ENCODE assay signal across 8 mouse cellular contexts in the genomic region with DNA sequence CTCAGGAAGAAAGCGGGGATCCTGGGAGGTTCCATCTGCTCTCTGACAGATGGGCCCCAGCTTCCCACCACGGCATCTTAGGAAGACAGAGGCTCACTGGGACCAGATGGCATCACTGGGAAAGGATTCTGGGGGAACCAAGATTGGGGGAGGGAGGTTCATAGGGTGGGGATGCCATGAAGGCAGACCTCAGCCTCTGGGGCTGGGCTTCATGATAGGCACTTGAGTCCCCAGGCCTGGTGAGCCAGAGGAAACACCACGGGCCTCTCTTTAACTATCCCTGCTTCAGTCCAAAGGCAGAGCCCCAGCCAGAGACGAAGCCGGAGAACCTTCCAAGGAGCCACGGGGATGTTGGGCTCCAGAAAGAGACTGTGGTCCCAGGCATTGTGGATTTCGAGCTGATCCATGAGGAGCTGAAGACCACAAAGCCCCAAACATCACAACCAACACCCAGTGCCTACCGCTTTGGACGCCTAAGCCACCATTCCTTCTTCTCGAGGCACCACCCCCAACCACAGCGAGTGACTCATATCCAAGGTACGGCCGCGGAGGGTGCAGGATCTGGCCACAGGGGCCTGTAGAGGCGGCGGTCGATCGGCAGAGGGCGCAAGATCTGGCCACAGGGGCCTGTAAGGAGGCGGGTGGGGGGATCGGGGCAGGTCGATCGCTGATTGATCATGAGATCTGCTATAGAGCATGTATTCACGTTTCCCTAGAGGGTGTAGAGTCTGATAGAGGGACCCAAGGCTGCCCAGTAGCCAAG. TPM values are rescaled to one million over a fixed set of nuclear protein-coding genes. Genes with fewer than 3 reads are reported as not detected.
A peak's percentile ranks its signal among the peaks of the same experiment; 100 is the strongest.
DNase-seq lines count a peak whose midpoint lies in the region; ATAC-seq and TF ChIP-seq lines count a peak whose summit lies in the region.
"Had no signal": no experiment of that assay in that cellular context is flagged by ENCODE, and none has a peak within 500 bp of the region (broad histone marks: within the 10 kb centered on the region; RNA-seq: fewer than 3 reads in every experiment).

No protein-coding gene starts in this region.

- H3K9me3 ChIP-seq in ES-Bruce4 (replicated peaks; ENCODE audit: control insufficient read depth, insufficient read depth, low read length, poor library complexity, severe bottlenecking): no peaks in the 10 kb centered on the region
- no peaks in the 10 kb centered on the region for H3K9me3 ChIP-seq in heart, embryonic 11.5 days (replicated peaks; ENCODE audit: control insufficient read depth, low read length)
- no peaks in the 10 kb centered on the region for H3K9me3 ChIP-seq in midbrain, embryonic 14.5 days (ENCODE audit: control insufficient read depth, low read length)
- H3K9me3 ChIP-seq: liver, embryonic 15.5 days had no signal

- TF ChIP-seq EP300 in ES-Bruce4 (IDR thresholded peaks at IDR 0.05; ENCODE audit: insufficient read depth, low read depth, low read length): no peak

- peak; percentile 52 for DNase-seq in A20 (ENCODE audit: low read depth, low spot score)
- peak; percentile 92 for DNase-seq in cerebellum, adult 9-11 months
- peak; percentile 39 to 50 for DNase-seq in layer of hippocampus, postnatal 36 days
- peak; percentile 34 for DNase-seq in midbrain, embryonic 14.5 days
- peak; percentile 25 for DNase-seq in thymus, postnatal 25 days

- no peaks in the 10 kb centered on the region for H3K27me3 ChIP-seq in ES-Bruce4 (ENCODE audit: control insufficient read depth, insufficient read depth, low read length, poor library complexity, severe bottlenecking)
- H3K27me3 ChIP-seq in heart, embryonic 11.5 days (ENCODE audit: control insufficient read depth, insufficient read depth, low read length): peaks cover 19% of the 10 kb centered on the region
- H3K27me3 ChIP-seq in midbrain, embryonic 14.5 days (ENCODE audit: control insufficient read depth, insufficient read depth, low read length): no peaks in the 10 kb centered on the region

- TF ChIP-seq POLR2A in ES-Bruce4 (IDR thresholded peaks at IDR 0.05; ENCODE audit: insufficient read depth, low read length): no peak

- no peak; the same call in 1 of the 2 replicates for ATAC-seq in heart, embryonic 11.5 days (replicated peaks; ENCODE audit: insufficient number of reproducible peaks, low FRiP score, low TSS enrichment)
- no peak for ATAC-seq in midbrain, embryonic 14.5 days (ENCODE audit: low FRiP score, low TSS enrichment)

- H3K9ac ChIP-seq in ES-Bruce4 (ENCODE audit: low read depth, poor library complexity, severe bottlenecking): no peak overlapping the region
- H3K9ac ChIP-seq in heart, embryonic 11.5 days (ENCODE audit: low read depth, low read length): no peak overlapping the region
- no peak overlapping the region for H3K9ac ChIP-seq in midbrain, embryonic 14.5 days (replicated peaks; ENCODE audit: low read length)
- H3K9ac ChIP-seq: liver, embryonic 15.5 days had no signal

- 10% methylated on average over 24 of the region's 24 CpGs for WGBS in heart, embryonic 11.5 days (ENCODE audit: insufficient replicate concordance)
- WGBS in midbrain, embryonic 14.5 days: 15% methylated on average over 24 of the region's 24 CpGs

- no peak overlapping the region for H3K27ac ChIP-seq in ES-Bruce4 (ENCODE audit: insufficient read depth, low read length)
- no peak overlapping the region for H3K27ac ChIP-seq in heart, embryonic 11.5 days (ENCODE audit: low read depth, low read length)
- no peak overlapping the region for H3K27ac ChIP-seq in midbrain, embryonic 14.5 days (replicated peaks; ENCODE audit: low read depth, low read length)
- H3K27ac ChIP-seq: liver, embryonic 15.5 days had no signal

- peak; percentile 76 for TF ChIP-seq CTCF in ES-Bruce4 (IDR thresholded peaks at IDR 0.05; ENCODE audit: low read depth, low read length)

- no peaks in the 10 kb centered on the region for H3K36me3 ChIP-seq in ES-Bruce4 (ENCODE audit: control insufficient read depth, insufficient read depth, low read length, poor library complexity, severe bottlenecking)
- no peaks in the 10 kb centered on the region for H3K36me3 ChIP-seq in heart, embryonic 11.5 days (ENCODE audit: control insufficient read depth, insufficient read depth, low read length)
- H3K36me3 ChIP-seq in midbrain, embryonic 14.5 days (ENCODE audit: control insufficient read depth, insufficient read depth, low read length): no peaks in the 10 kb centered on the region
- H3K36me3 ChIP-seq: liver, embryonic 15.5 days had no signal

- H3K4me1 ChIP-seq in ES-Bruce4 (ENCODE audit: control insufficient read depth, insufficient read depth, low read length): no peaks in the 10 kb centered on the region
- H3K4me1 ChIP-seq in heart, embryonic 11.5 days (ENCODE audit: control insufficient read depth, insufficient read depth, low read length): peaks cover 2% of the 10 kb centered on the region; the same call in 1 of the 2 replicates
- H3K4me1 ChIP-seq in midbrain, embryonic 14.5 days (ENCODE audit: control insufficient read depth, insufficient read depth, low read length): no peaks in the 10 kb centered on the region
- H3K4me1 ChIP-seq: liver, embryonic 15.5 days had no signal

- peak overlapping the region; percentile 24 for H3K4me3 ChIP-seq in ES-Bruce4 (ENCODE audit: low read depth, low read length)
- no peak overlapping the region for H3K4me3 ChIP-seq in heart, embryonic 11.5 days (ENCODE audit: low read depth, low read length)
- no peak overlapping the region for H3K4me3 ChIP-seq in midbrain, embryonic 14.5 days (replicated peaks; ENCODE audit: low read depth, low read length)
- H3K4me3 ChIP-seq: liver, embryonic 15.5 days had no signal

- peak overlapping the region; percentile 46 for H3K4me2 ChIP-seq in heart, embryonic 11.5 days
- no peak overlapping the region for H3K4me2 ChIP-seq in midbrain, embryonic 14.5 days (ENCODE audit: low read length)
- H3K4me2 ChIP-seq: liver, embryonic 15.5 days had no signal

RNA-seq across cellular contexts. Expression of gene Tbata, which starts 3.9 kb away (rescaled TPM):
- polyA plus RNA-seq in ES-Bruce4 (2011; ENCODE audit: insufficient read depth, insufficient read length, low read depth, missing spikeins): not detected in 2 replicates
- polyA plus RNA-seq in heart, embryonic 11.5 days (2014; fragmentation: Nextera tagmentation; extraction: Ambion mirVana): not detected in 2 replicates
- total RNA-seq in layer of hippocampus, postnatal 36 days (2021): 10 to 100 TPM; 11.9 to 12.1 TPM
- 0.22 TPM in 1 of 2 replicates, not detected in the other for polyA plus RNA-seq in midbrain, embryonic 14.5 days (2014; fragmentation: Nextera tagmentation; extraction: Ambion mirVana)
- polyA plus RNA-seq: liver, embryonic 15.5 days had no signal

RNA-seq across cellular contexts. Expression of gene Sgpl1, which starts 28.1 kb away (rescaled TPM):
- polyA plus RNA-seq in ES-Bruce4 (2011; ENCODE audit: insufficient read depth, insufficient read length, low read depth, missing spikeins): 67.6 and 73.7 TPM in 2 replicates
- polyA plus RNA-seq in heart, embryonic 11.5 days (2014; fragmentation: Nextera tagmentation; extraction: Ambion mirVana): 32.6 and 41.8 TPM in 2 replicates
- 10 to 100 TPM; 23.5 to 23.9 TPM for total RNA-seq in layer of hippocampus, postnatal 36 days (2021)
- polyA plus RNA-seq in midbrain, embryonic 14.5 days (2014; fragmentation: Nextera tagmentation; extraction: Ambion mirVana): 45.3 and 64.5 TPM in 2 replicates

Comparison
In these comparisons a context has a peak if more than half of its experiments do, and no peak if none do; other contexts are left out.
1. DNase-seq: peak in every context shown above with its lines; median percentile 92 in cerebellum, adult 9-11 months; 52 in A20; 44 in layer of hippocampus, postnatal 36 days; 34 in midbrain, embryonic 14.5 days; 25 in thymus, postnatal 25 days.